Mouse (Mus musculus) heart, postnatal 0 days (tissue): Measurements from ENCODE around the gene Sorbs2.

Experiments
- CTCF ChIP-seq: IDR thresholded peaks from 2 replicates; pipeline ENCODE4 v1.5.1; 2016; ENCODE audit warnings: antibody characterized with exemption, control low read depth, low read depth
- EP300 ChIP-seq: IDR thresholded peaks from 2 replicates; pipeline ENCODE4 v1.6.1; 2016; ENCODE audit warnings: antibody characterized with exemption, low read depth

DNA sequence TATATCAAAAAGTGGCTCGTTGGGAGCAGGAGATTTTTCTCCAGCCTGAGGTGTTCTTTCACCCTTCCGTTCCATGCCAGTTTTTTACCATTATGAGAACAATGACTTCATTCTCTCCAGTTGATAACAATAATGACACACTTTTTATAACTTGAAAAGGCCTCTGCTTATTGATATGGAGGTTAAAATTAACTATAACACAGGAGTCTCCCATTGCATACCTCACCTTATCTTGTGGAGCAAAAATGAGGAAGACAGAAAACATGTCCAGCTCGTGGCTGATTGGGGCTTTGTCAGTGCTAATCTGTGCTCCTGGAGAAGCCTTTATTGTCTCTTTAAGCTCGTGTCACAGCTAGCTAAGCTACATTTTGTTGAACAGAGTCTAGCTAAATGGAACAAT is 77.6 kb downstream of the Sorbs2 start:
- TF ChIP-seq CTCF, result no peak
- 0 out of 2 replicates have a peak, but pooled peaks have one; percentile 22 for TF ChIP-seq EP300
